Mouse (Mus musculus) CH12.LX (cell line): ENCODE results near the gene Alox12. TPM values are rescaled to one million over a fixed set of nuclear protein-coding genes. Genes with fewer than 3 reads are reported as not detected.

Experiments used
- DNase-seq: peaks from one replicate; pipeline ENCODE4 v3.0.0-alpha.2; 2013; ENCODE audit errors: extremely low read depth
- H3K27ac ChIP-seq: 2 replicates; pipeline ENCODE4 v1.5.1; 2012; ENCODE audit warnings: low read depth, mild to moderate bottlenecking, control low read depth, moderate library complexity; ENCODE audit not compliant: insufficient read depth
- H3K27me3 ChIP-seq: replicated peaks from 2 replicates; pipeline ENCODE3; 2012; ENCODE audit warnings: inconsistent platforms
- H3K36me3 ChIP-seq, 2 experiments: replicated peaks in 1 of 2; 2 replicates each; pipeline versions ENCODE3 to v1.6.1; 2012; ENCODE audit warnings: inconsistent platforms in 1 of 2, low read length in 1 of 2, mild to moderate bottlenecking in 1 of 2, mixed read lengths in 1 of 2, moderate library complexity in 1 of 2; ENCODE audit not compliant: control insufficient read depth in 1 of 2, insufficient read depth in 1 of 2
- H3K4me1 ChIP-seq, 2 experiments: 2 replicates each; pipeline ENCODE4 v1.6.1; 2012; ENCODE audit warnings: inconsistent platforms in 1 of 2, moderate library complexity in 1 of 2; ENCODE audit not compliant: insufficient read depth in 2 of 2, control insufficient read depth in 1 of 2
- H3K4me2 ChIP-seq: 2 replicates; pipeline ENCODE4 v1.6.1; 2012; ENCODE audit warnings: low read depth, mild to moderate bottlenecking, control low read depth; ENCODE audit not compliant: poor library complexity, insufficient read depth, severe bottlenecking
- H3K4me3 ChIP-seq, 3 experiments: fragments of 150-350 bp in 1 of 3; sonication (generic) in 1 of 3; replicated peaks in 1 of 3; 2 replicates each; pipeline versions ENCODE3 to v1.5.1; 2011 to 2012; ENCODE audit warnings: low read depth in 2 of 3, low read length in 2 of 3, mild to moderate bottlenecking in 2 of 3, moderate library complexity in 2 of 3, control low read depth in 1 of 3, improper control_type of control experiment in 1 of 3, inconsistent platforms in 1 of 3, mixed read lengths in 1 of 3; ENCODE audit not compliant: poor library complexity in 1 of 3
- H3K79me2 ChIP-seq: replicated peaks from 2 replicates; pipeline ENCODE4 v1.6.1; 2012; ENCODE audit warnings: mild to moderate bottlenecking, moderate library complexity; ENCODE audit not compliant: control insufficient read depth, poor library complexity, insufficient read depth, severe bottlenecking; ENCODE audit errors: extremely low read depth
- H3K9ac ChIP-seq: 2 replicates; pipeline ENCODE4 v1.6.1; 2012; ENCODE audit warnings: low read depth, mild to moderate bottlenecking, control low read depth, moderate library complexity; ENCODE audit not compliant: insufficient read depth
- H3K9me3 ChIP-seq: replicated peaks from 2 replicates; pipeline ENCODE3; 2012; ENCODE audit warnings: low read length, inconsistent platforms, mixed read lengths
- CHD1 ChIP-seq: IDR thresholded peaks from 2 replicates; pipeline ENCODE4 v1.6.1; 2012; ENCODE audit warnings: low read depth, low read length, improper control_type of control experiment, inconsistent platforms
- CTCF ChIP-seq, 2 experiments: IDR thresholded peaks in 1 of 2; conservative IDR thresholded peaks in 1 of 2; 2 replicates each; pipeline ENCODE4 v1.5.1; 2011 to 2012; ENCODE audit warnings: low read depth in 2 of 2, low read length in 2 of 2, improper control_type of control experiment in 1 of 2, inconsistent platforms in 1 of 2, mild to moderate bottlenecking in 1 of 2, moderate library complexity in 1 of 2
- E2F4 ChIP-seq: IDR thresholded peaks from 2 replicates; pipeline ENCODE4 v1.6.1; 2011; ENCODE audit warnings: low read depth, low read length, improper control_type of control experiment; ENCODE audit not compliant: insufficient replicate concordance
- EP300 ChIP-seq: IDR thresholded peaks from 2 replicates; pipeline ENCODE4 v1.6.1; 2011; ENCODE audit warnings: low read length, improper control_type of control experiment
- IRF4 ChIP-seq: IDR thresholded peaks from 2 replicates; pipeline ENCODE4 v1.6.1; 2014; ENCODE audit warnings: low read depth, mild to moderate bottlenecking, inconsistent platforms, low read length, improper control_type of control experiment
- JUN ChIP-seq: IDR thresholded peaks from 2 replicates; pipeline ENCODE4 v1.6.1; 2011; ENCODE audit warnings: low read depth, mild to moderate bottlenecking, low read length, improper control_type of control experiment, moderate library complexity; ENCODE audit not compliant: insufficient read depth
- MXI1 ChIP-seq: IDR thresholded peaks from 2 replicates; pipeline ENCODE4 v1.6.1; 2011; ENCODE audit warnings: mild to moderate bottlenecking, low read depth, low read length, improper control_type of control experiment
- MYC ChIP-seq: IDR thresholded peaks from 2 replicates; pipeline ENCODE4 v1.6.1; 2011; ENCODE audit warnings: low read depth, mild to moderate bottlenecking, improper control_type of control experiment, low read length
- NELFE ChIP-seq: IDR thresholded peaks from 2 replicates; pipeline ENCODE4 v1.6.1; 2011; ENCODE audit warnings: low read depth, low read length, improper control_type of control experiment
- NRF1 ChIP-seq: IDR thresholded peaks from 2 replicates; pipeline ENCODE4 v1.6.1; 2014; ENCODE audit warnings: low read depth, mild to moderate bottlenecking, inconsistent platforms, low read length, improper control_type of control experiment, moderate library complexity
- POLR2A ChIP-seq: IDR thresholded peaks from 2 replicates; pipeline ENCODE4 v1.6.1; 2011; ENCODE audit warnings: low read depth, mild to moderate bottlenecking, improper control_type of control experiment, low read length
- RCOR1 ChIP-seq: conservative IDR thresholded peaks from 2 replicates; pipeline ENCODE4 v1.6.1; 2012; ENCODE audit warnings: low read depth, mild to moderate bottlenecking, inconsistent platforms, low read length, improper control_type of control experiment
- TCF12 ChIP-seq: IDR thresholded peaks from 2 replicates; pipeline ENCODE4 v1.6.1; 2014; ENCODE audit warnings: low read depth, mild to moderate bottlenecking, inconsistent platforms, low read length, improper control_type of control experiment
- ZC3H11A ChIP-seq: IDR thresholded peaks from 2 replicates; pipeline ENCODE4 v1.6.1; 2012; ENCODE audit warnings: low read depth, mild to moderate bottlenecking, inconsistent platforms, low read length, improper control_type of control experiment
- ZNF384 ChIP-seq: IDR thresholded peaks from 2 replicates; pipeline ENCODE4 v1.6.1; 2012; ENCODE audit warnings: low read depth, low read length, improper control_type of control experiment, inconsistent platforms
- dilution Hi-C: fragments of 300-500 bp; cut with MboI; formaldehyde crosslinking; loops from 2 replicates; pipeline ENCODE4 v1.14.3; 2020; ENCODE audit warnings: low sequenced_read_pairs; ENCODE audit not compliant: extremely low pct_unique_long_range_greater_than_20kb, extremely low pct_ligation_motif_present
- in situ Hi-C: fragments of 300-500 bp; cut with MboI; formaldehyde crosslinking; loops from 3 replicates; pipeline ENCODE4 v1.14.3; 2019; ENCODE audit warnings: low sequenced_read_pairs, low pct_ligation_motif_present, low pct_unique_long_range_greater_than_20kb, mixed read lengths
- polyA plus RNA-seq: library from polyadenylated mRNA; unstranded; fragments of >175 nt; gene quantifications from 2 replicates; pipeline ENCODE4 v1.2.1, GENCODE M21; 2012; ENCODE audit warnings: low read depth; ENCODE audit not compliant: insufficient read length
- total RNA-seq, 2 experiments: library from RNA; depleted of rRNA; stranded (reverse); fragments of 300-350 nt in 1 of 2; fragments of >200 nt in 1 of 2; gene quantifications; 2 replicates each; pipeline ENCODE4 v1.2.3; 2012 to 2014

The Alox12 gene
- total and polyA plus RNA-seq, 3 experiments, result not detected

GRCm38 (mm10) chr11:70211972-70212371 lies 43.2 kb downstream of the Alox12 start:
- no peaks in the 10 kb centered on the region for H3K9me3 ChIP-seq
- dilution Hi-C loops, result no loop called here
- no peaks in the 10 kb centered on the region for H3K27me3 ChIP-seq
- in situ Hi-C loops, result no loop called here
- TF ChIP-seq EP300 (no peak), POLR2A (no peak), MYC (no peak), TCF12 (no peak), IRF4 (no peak), E2F4 (no peak), CHD1 (no peak), MXI1 (no peak), NELFE (no peak), RCOR1 (no peak)
- TF ChIP-seq, all 38 proteins: peak for 0
- Histone ChIP-seq H3K4me1 (no peaks in the 10 kb centered on the region), H3K79me2 (no peaks in the 10 kb centered on the region), H3K9ac (no peak overlapping the region), H3K4me3 (no peak overlapping the region), H3K4me2 (no peak overlapping the region), H3K27ac (no peak overlapping the region), H3K36me3 (peaks cover 4 to 25% of the 10 kb centered on the region in 2 experiments)
- no peak for DNase-seq

- dilution Hi-C loops (no loop called here), in situ Hi-C loops (no loop called here)
- no peaks in the 10 kb centered on the region for H3K4me1 ChIP-seq
Observed at GRCm38 (mm10) chr11:70210681-70211080, 44.5 kb downstream of the Alox12 start.

GRCm38 (mm10) chr11:70208778-70209388 lies 46.3 kb downstream of the Alox12 start:
- no peak for TF ChIP-seq EP300
- peak; percentile 56; the same call in 1 of the 2 replicates for TF ChIP-seq ZNF384
- Histone ChIP-seq H3K36me3 (no peaks in the 10 kb centered on the region), H3K27ac (no peak overlapping the region), H3K79me2 (no peaks in the 10 kb centered on the region), H3K4me2 (0 out of 2 replicates have a peak overlapping the region, but pooled peaks have one; percentile 8), H3K4me1 (no peaks in the 10 kb centered on the region), H3K4me3 (no peak overlapping the region), H3K9me3 (no peaks in the 10 kb centered on the region), H3K27me3 (peaks cover 26% of the 10 kb centered on the region), H3K9ac (no peak overlapping the region)
- in situ Hi-C loops (no loop called here), dilution Hi-C loops (no loop called here)
- DNase-seq, result no peak

More at GRCm38 (mm10) chr11:70210681-70211080, 44.5 kb downstream of the Alox12 start:
- no peak for TF ChIP-seq ZC3H11A
- TF ChIP-seq NRF1, result no peak
- TF ChIP-seq CTCF (conservative IDR thresholded peaks at IDR 0.05 in 1 of 2, IDR thresholded peaks at IDR 0.05 in 1 of 2; ENCODE audit: low read depth in 2 of 2, low read length in 2 of 2), result no peak
- no peak for TF ChIP-seq IRF4
- TF ChIP-seq RCOR1, result no peak
- TF ChIP-seq JUN, result no peak
- H3K27ac ChIP-seq, result no peak overlapping the region
- H3K36me3 ChIP-seq, result peaks cover 0 to 12% of the 10 kb centered on the region in 2 experiments
- H3K79me2 ChIP-seq, result no peaks in the 10 kb centered on the region
- H3K9me3 ChIP-seq, result no peaks in the 10 kb centered on the region
- H3K4me2 ChIP-seq, result no peak overlapping the region
- peaks cover 12% of the 10 kb centered on the region for H3K27me3 ChIP-seq
- H3K4me3 ChIP-seq, result no peak overlapping the region
- no peak overlapping the region for H3K9ac ChIP-seq
- no peak for DNase-seq
